Mouse (Mus musculus): ENCODE measurements around the gene Fer.

DNA sequence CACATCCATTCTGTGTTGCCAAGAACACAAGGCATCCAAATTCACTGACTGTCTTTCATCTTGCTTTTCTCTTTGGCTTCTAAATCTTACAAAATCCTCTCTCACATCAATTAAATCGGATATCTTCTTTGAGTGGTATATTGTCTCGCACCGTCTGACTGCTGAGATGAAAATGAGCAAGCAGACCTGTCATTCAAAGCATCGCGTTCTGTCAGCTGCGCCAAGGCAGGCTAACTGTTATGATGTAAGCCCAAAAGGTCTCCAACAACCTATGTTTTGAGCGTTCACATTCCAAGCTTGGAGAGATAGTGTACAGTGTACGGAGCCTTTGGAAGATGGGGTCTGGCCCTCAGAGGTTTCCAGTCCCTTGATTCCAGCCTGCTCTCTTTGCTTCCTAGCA is 26.2 kb upstream of the Fer start:
- TF ChIP-seq POLR2A (IDR thresholded peaks at IDR 0.05; ENCODE audit: low read depth, low read length), result no peak
- no peak for TF ChIP-seq CTCF (IDR thresholded peaks at IDR 0.05; ENCODE audit: extremely low read depth, insufficient read depth, insufficient read length, insufficient replicate concordance)

Data from spleen, adult 2 months (tissue).